ENCODE assay signal across 8 mouse cellular contexts in genomic region chr10:110919531-110920343, GRCm38 (mm10). TPM values are rescaled to one million over a fixed set of nuclear protein-coding genes. Genes with fewer than 3 reads are reported as not detected.
DNase-seq lines count a peak whose midpoint lies in the region; ATAC-seq and TF ChIP-seq lines count a peak whose summit lies in the region.

Csrp2 (plus strand) TSS chr10:110919789.

- peak; percentile 95 for ATAC-seq in hindbrain, embryonic 16.5 days
- ATAC-seq in megakaryocyte progenitor cell, adult 5-6 weeks (replicated peaks; ENCODE audit: poor library complexity), result peak; percentile 84

- H3K4me3 ChIP-seq in gastrocnemius, adult 2 months, result peak within 1 kb of the TSS; percentile 84
- peak within 1 kb of the TSS; percentile 74 for H3K4me3 ChIP-seq in hindbrain, embryonic 16.5 days (ENCODE audit: low read length)

- H3K27me3 ChIP-seq in hindbrain, embryonic 16.5 days (replicated peaks; ENCODE audit: control insufficient read depth, insufficient read depth, low read length), result no peaks in the 10 kb centered on the region

- no peak for TF ChIP-seq CTCF in gastrocnemius, adult 2 months (IDR thresholded peaks at IDR 0.05)

- under 1% methylated on average over 67 of the region's 67 CpGs for WGBS in hindbrain, embryonic 16.5 days

- no peaks in the 10 kb centered on the region for H3K36me3 ChIP-seq in hindbrain, embryonic 16.5 days (ENCODE audit: control insufficient read depth, insufficient read depth, low read length)

- intact Hi-C loops in gastrocnemius, adult 2 months (cut with DNase I), result no loop called here
- intact Hi-C loops in left cerebral cortex, postnatal 10 days (cut with DNase I), result loop anchor here (5.0 kb wide), 1 partner anchor 112 kb away; no protein-coding TSS in a partner anchor

- peak within 1 kb of the TSS; percentile 88 for H3K9ac ChIP-seq in hindbrain, embryonic 16.5 days (ENCODE audit: low read depth, low read length)

- peaks cover 12% of the 10 kb centered on the region for H3K4me1 ChIP-seq in hindbrain, embryonic 16.5 days (ENCODE audit: control insufficient read depth, insufficient read depth, low read depth, low read length)

- DNase-seq in adipocyte (ENCODE audit: low spot score), result peak; percentile 75
- DNase-seq in cerebellum, postnatal 4 days (ENCODE audit: low spot score in 2 of 2), result peak; percentile 44 to 80
- peak; percentile 92 for DNase-seq in gastrocnemius, adult 2 months
- peak; percentile 60 to 94 for DNase-seq in left cerebral cortex, postnatal 10 days (ENCODE audit: extremely low spot score in 1 of 2, low spot score in 2 of 2)
- peak; percentile 72 for DNase-seq in right cerebral cortex, postnatal 14 days
- DNase-seq in urinary bladder, postnatal 36 days (ENCODE audit: low spot score in 2 of 2), result peak; percentile 83 to 92

- H3K4me2 ChIP-seq in hindbrain, embryonic 16.5 days (ENCODE audit: low read length), result peak within 1 kb of the TSS; percentile 92

- H3K27ac ChIP-seq in gastrocnemius, adult 2 months, result peak within 1 kb of the TSS; percentile 89
- peak within 1 kb of the TSS; percentile 85 for H3K27ac ChIP-seq in hindbrain, embryonic 16.5 days (ENCODE audit: low read depth, low read length)

- H3K9me3 ChIP-seq in hindbrain, embryonic 16.5 days (ENCODE audit: control insufficient read depth, low read length), result no peaks in the 10 kb centered on the region

RNA-seq across cellular contexts. Expression of gene Csrp2, which starts in this region (rescaled TPM):
- 1 to 10 TPM; 4.1 to 6.2 TPM for total RNA-seq in gastrocnemius, adult 2 months (2021)
- polyA plus RNA-seq in hindbrain, embryonic 16.5 days (2015; fragmentation: Nextera tagmentation; extraction: Ambion mirVana), result 120 and 121 TPM in 2 replicates
- total RNA-seq in left cerebral cortex, postnatal 10 days (2021), result 10 to 100 TPM; 49.6 to 51.0 TPM
- total RNA-seq in megakaryocyte progenitor cell, adult 5-6 weeks (2015), result 19.3 and 26.5 TPM in 2 replicates
- 61.1 and 92.4 TPM in 2 replicates for total RNA-seq in megakaryocyte progenitor cell, adult 5-6 weeks (2017)

Comparison
In these comparisons a context has a peak if more than half of its experiments do, and no peak if none do; other contexts are left out.
1. Peak in every context shown above with its lines: DNase-seq, ATAC-seq, H3K4me3 ChIP-seq and H3K27ac ChIP-seq.